Mouse (Mus musculus): ENCODE data around the gene Etfrf1.

Gene Etfrf1

DNA sequence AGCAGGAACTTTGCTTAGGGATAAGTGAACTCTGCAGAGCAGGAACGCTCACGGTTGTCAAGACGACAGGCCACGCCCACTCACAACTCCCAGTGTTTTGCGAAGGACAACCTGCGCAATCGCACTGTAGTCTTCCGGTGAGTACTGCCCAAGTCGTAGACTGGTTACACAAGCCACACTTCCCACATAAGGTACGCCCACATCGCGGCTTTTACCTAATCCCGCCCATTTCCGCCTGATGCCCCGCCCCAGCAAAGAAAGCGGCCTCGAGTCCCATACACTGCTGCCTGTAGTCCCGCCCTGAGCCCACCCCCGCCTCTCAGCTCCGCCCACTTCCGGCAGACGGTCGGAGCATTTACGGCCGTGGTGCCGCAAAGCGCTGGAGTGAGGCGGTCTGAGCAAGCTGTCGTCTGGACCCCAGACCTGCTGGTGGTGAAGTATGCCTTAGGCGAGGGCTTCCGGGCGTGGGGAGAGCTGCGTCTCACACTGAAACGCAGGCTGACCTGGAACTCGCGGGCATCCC is at the start of gene Etfrf1, which contains the start of gene Casc1:
Gene Etfrf1 (plus strand): TSS at position 319 of the 523 bp plus-strand sequence.
Gene Casc1 (minus strand): TSS at position 190 of the 523 bp plus-strand sequence.
- DNase-seq (ENCODE audit: low read depth, low spot score), result peak; percentile 99

DNA sequence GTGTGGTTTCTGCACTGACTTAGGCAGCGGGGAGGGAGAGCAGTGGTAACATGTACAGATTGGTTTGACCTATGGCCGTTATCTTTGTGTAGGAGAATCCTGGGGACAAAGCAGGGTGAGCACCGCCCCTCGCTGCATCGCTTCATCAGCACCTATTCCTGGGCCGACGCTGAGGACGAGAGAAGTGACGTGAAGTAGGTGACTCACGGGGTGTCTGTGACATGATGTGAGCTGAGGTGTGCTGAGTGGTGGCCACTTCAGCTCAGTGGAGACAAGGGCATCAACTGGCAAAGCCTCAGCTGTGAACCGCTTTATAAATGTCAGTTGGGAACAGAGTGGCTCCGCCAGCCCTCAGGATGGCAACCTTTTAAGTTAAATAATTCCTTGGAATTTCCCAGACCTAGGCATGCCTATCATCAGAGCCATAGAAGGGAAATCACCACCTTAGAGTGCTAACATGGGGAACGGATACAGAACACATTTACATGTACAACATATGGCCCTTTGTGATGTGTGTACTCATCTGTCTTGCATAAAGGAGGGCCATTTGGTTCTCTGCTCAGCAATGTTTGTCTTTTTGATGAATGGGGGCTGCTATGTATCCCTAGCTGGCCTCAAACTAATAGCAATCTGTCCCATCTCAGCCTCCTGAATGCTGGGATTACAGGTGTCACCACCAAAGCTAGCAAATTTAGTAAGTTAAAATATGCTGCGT is 38.9 kb upstream of the Etfrf1 start:
- DNase-seq (ENCODE audit: low read depth, low spot score), result no peak

DNA sequence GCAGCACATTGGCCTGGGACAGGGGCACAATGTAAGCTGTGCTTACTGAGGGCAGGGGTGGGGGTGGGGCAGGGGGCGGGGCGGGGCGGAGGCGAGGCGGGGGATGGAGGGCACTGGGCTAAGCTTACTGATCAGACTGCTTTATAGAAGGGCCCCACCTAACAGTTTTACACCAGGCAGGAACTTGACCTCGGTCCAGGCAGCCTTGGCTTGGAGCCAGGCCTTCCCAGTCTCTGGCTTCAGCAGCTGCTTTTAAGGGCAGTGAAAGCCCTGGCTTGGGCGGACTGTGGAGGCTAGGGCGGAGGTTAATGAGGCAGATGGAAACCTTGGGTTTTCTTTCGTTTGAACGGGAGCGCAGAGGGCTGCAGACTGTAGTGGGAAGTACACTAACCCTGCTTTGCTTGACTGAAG is 37.1 kb upstream of the Etfrf1 start:
- no peak for DNase-seq (ENCODE audit: low read depth, low spot score)

DNA sequence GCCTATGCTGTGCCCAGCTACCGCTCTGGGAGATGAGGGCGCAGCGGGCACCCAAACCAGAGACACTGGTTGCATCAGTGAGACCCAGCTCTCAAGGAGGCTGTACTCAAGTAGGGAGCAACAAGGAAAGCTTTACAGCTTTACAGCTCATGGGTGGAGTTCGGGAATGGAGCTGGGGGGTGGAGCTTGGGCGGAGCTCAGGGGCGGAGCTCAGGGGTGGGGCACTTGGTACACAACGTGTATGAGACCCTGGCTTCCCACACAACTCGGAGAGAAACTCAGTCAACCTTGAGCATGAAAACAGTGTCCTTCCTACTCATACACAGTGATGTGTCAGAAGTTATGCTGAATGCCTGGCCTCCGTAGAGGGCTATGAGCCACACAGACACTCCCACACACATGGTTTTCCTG is 35.4 kb upstream of the Etfrf1 start:
- DNase-seq (ENCODE audit: low read depth, low spot score), result no peak

DNA sequence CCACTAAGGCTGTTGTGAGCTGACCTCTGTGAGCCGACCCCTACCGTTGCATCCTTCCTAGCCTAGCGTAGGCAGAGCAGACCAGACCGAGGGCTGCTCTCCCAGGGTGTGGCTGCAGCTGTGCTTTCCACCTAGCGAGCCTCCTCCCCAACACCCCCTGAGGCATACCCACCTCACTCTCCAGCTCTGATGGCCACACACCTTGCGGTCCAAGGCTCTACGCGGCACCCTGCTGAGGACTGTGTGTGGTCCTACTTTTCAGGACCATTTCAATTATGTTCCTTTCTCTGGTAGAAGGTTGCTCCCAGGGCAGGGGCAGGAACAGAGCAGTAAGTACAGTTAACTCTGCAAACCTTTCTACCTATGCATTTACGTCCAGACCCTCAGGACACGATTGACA is 34.5 kb upstream of the Etfrf1 start:
- no peak for DNase-seq (ENCODE audit: low read depth, low spot score)

DNA sequence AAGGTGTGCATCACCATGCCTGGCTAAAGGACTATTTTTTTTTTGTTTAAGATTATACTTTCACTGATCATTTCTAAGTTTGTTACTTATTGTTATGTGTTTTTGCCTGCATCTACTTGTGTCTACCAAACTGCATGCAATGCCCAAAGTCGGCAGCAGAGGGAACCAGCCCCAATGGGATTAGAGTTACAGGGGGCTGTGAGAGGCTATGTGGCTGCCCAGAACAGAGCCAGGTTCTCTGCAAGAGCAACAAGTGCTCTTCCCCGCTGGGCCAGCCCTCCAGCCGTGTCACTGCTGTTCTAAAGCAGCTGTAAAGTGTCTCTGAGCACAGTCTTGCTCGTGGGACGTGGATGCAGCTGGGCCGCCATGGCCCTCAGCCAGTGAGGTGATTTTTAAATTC is 31.3 kb upstream of the Etfrf1 start:
- no peak for DNase-seq (ENCODE audit: low read depth, low spot score)

DNA sequence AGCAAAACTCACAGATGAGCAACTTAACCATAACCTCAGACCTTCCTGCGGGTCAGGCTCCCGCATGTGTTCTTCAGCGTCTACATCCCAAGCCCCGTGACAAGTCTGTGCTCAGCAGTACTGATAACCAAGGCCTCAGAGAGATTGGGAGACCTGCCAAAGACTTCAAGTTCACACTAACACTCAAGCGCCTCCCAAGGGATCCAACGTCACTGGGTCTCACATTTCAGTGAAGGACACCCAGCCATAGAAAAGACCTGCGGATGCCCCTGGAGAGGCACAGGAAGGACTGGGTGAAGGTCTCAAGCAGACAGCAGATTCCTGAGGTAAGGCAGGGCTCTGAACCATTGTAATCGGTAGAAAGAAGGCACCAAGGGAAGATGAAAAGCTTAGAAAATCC is 28.9 kb upstream of the Etfrf1 start:
- DNase-seq (ENCODE audit: low read depth, low spot score), result no peak

DNA sequence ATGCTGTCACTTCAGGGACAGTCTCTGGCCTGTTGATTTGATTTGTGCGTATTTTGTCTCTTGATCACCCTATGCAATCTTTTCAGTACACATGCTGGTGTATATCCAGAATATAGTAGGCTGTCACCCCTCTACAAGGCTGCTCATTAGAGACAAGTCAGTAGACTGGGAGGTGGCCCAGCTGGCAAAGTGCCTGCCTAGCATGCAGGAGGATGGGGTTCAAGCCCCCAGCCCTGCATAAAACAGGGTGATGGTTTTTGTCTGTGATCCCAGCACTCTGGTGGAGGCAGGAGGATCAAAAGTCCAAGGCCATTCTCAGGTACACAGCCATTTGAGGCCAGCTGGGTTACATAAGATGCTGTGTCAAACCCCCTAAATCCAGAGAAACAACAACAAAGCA is 24.8 kb upstream of the Etfrf1 start:
- no peak for DNase-seq (ENCODE audit: low read depth, low spot score)

DNA sequence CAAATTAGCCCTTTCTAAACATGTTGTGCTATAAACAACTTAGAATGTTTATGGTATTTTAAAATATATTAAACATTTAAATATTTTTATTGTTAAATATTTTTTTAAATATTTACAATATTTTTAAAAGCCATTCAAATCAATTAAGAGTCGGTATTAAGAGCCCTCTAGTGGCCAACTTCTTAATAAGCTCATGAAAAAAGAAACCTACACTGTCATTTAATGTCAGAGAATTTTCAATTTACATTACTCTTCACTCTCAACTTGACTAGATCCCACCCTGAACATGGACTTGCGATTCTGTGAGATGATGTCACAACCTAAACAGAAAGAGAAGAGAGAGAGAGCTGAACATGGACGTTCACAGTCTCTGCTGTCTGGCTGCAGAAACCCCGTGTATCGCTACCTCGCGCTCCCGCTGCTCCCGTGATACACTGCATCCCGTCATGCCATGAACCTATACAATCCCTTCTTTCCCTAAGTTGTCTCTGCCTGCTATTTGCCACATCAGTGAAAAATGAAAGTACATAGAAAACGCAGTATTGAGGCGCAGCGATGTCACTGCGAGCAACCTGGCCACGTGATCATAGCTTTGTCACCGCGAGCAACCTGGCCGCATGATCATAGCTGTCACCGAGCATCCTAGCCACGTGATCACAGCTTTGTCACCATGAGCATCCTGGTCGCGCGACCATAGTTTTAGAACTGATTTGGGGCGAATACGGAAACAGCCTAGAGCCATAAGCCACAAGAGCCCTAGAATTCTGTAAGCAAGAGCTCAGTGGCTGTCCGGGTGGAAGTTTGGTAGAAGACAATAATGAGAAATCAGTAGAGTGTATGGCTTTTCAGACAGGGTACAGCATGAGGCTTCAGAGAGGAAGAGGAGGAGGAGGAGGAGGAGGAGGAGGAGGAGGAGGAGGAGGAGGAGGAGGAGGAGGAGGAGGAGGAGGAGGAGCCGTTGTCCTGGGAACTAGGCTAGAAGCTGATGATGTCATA is 23.5 kb upstream of the Etfrf1 start:
- DNase-seq (ENCODE audit: low read depth, low spot score), result peak; percentile 26

DNA sequence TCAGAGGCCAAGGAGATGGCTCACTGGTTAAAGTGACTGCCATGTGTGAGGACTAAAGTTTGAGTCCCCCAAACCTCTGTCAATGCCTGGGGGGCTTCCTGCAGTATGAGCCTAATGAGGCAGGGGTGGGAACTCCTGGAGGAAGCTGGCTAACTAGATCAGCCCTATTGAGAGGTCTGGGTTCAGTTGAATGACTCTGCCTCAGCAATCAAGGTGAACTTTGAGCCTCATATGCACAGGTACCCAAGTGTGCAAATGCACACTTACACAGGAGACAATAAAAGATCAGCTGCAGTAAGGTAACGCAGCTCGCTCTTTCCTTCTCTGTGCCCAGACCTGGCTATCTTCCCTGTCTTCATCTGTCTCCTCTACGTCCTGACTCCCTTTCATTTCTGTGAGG is 17.9 kb upstream of the Etfrf1 start:
- no peak for DNase-seq (ENCODE audit: low read depth, low spot score)

DNA sequence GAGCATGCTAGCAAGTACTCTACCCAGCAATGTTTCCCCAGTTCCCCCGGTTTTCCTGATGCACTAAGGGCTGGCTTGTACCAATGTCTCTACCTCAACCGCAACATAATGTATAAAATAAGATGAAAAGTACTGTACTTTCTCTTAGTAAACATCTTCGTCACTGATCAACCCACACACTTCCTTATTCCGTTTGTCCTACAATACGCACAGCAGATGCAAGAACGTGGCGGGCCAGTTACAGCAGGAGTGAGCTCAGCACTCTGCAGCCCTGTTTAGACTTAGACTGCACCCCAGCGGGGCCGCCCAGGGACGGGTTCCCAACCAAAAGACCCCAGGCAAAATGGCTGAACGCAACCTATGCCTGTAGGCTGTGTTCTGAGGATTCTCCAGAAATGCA is 17.5 kb upstream of the Etfrf1 start:
- DNase-seq (ENCODE audit: low read depth, low spot score), result no peak

DNA sequence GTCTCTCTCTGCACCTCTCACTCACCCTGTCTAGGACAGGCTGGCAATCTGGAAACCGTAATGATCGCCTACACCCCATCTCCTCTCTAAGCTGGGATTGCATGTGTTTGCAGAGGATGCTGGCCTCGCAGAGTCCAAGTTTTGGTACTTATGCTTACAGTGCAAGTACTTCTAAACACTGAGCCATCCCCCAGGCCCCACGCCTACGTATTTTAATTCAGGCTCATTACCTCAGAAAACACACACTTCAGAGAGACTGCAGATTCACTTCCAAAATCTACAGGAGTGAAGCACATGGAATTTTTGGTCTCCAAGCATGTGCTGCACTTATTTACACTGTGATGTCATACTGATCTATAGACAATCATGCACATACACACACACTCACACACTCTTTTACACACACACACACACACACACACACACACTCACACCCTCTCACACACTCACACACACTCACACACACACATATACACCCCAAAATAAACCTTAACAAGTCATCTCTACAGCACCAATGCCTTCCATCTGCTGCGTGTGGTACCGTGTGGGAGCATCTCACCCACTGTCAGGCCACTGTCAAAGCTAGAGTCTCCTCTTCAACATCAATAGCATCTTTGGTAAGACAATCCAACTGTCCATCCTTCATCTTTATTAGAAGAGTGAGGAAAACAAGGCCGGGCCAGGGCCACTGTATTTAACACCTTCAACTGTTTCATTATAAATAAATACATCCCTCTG is 12.8 kb upstream of the Etfrf1 start:
- no peak for DNase-seq (ENCODE audit: low read depth, low spot score)

DNA sequence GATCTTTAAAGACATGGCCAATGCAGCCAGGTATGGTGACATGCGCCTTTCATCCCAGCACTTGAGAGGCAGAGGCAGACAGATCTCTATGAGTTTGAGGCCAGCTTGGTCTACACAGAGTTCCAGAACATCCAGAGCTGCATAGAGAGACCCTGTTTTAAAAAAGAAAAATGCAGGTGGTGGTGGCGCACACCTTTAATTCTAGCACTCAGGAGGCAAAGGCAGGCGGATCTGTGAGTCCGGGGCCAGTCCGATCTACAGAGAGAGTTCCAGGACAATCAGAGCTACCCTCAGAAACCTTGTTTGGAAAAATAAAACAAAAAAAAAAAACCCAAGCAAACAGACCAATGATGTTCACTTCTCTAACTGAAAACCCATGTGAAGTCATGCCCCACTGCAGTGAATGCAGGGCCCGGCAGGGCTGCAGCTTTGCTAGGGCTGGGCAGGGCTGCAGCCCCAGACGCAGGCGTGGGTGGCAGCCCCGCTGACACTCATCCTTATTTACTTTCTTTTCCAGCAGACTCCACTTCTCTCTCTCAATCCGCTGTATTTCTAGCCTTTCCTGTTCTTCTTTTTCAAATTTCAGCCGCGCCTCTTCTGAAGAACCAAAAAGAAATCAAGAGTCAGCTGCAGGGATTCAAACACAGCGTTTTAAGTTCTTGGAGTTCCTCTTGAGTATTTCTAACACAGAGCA is 8.4 kb upstream of the Etfrf1 start:
- no peak for DNase-seq (ENCODE audit: low read depth, low spot score)

DNA sequence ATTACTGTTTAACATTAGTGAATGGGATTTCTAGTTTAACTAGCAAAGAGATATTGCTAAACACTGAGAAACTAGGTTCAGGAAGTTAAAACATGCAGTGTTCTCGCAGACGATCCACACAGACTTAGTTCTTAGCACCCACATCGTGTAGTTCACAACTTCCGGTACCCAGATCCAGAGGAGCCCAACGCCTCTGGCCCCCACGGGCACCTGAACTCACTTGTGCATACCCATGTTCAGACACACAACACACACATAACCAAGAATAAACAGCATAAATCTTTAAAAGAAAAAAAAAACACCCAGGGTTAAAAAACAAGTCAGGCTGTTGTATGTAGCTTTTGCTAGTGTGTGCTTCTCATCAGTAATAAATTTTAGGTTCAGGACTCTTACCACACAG is 6.5 kb upstream of the Etfrf1 start:
- no peak for DNase-seq (ENCODE audit: low read depth, low spot score)

DNA sequence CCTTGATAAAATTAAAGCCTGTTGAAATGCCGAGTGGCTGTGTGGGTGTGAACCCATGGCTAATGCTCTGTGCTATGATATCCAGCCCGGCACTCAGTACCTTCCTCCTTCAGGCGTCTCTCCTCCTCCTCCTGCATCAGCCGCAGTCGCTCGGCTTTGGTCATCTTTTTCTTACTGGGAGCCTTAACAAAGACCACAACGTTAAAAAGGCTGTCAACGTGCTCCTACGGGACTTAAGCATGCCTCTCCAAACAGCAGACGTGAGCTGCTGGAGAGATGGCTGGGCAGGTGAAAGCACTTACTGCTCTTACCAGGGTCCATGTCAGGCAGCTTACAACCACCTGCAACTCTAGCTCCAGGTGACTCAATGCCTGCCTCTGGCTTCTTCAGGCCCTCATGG is 5.8 kb upstream of the Etfrf1 start:
- no peak for DNase-seq (ENCODE audit: low read depth, low spot score)

DNA sequence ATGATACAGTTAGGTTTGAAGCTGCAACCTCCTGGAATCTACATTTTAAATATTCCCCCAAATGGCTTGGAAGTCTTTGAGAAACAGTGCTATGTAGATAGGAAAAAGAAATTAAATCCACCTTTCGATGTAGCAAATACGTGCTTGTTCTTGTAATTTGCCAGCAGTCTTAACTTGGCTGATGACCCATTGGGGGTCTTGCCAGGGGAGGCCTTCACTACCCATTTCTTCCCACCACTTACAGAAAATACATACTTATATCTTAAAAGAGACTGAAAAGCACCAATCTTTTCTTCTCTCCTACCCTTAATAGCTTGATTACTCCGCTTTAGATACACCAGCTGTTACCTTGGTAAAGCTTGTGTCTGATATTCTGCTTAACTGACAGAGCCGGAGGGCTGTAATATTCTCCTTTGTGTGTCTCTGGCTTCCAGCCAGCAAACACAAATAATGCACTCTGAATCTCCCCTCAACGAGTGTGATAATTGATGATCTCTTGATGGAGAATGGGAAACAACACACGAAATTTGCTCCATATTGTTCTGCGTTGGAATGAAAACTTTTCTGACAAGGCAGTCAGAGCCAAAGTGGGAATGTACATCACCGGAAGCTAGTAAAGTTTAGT is 766 bp upstream of the Etfrf1 start:
- DNase-seq (ENCODE audit: low read depth, low spot score), result peak; percentile 8

DNA sequence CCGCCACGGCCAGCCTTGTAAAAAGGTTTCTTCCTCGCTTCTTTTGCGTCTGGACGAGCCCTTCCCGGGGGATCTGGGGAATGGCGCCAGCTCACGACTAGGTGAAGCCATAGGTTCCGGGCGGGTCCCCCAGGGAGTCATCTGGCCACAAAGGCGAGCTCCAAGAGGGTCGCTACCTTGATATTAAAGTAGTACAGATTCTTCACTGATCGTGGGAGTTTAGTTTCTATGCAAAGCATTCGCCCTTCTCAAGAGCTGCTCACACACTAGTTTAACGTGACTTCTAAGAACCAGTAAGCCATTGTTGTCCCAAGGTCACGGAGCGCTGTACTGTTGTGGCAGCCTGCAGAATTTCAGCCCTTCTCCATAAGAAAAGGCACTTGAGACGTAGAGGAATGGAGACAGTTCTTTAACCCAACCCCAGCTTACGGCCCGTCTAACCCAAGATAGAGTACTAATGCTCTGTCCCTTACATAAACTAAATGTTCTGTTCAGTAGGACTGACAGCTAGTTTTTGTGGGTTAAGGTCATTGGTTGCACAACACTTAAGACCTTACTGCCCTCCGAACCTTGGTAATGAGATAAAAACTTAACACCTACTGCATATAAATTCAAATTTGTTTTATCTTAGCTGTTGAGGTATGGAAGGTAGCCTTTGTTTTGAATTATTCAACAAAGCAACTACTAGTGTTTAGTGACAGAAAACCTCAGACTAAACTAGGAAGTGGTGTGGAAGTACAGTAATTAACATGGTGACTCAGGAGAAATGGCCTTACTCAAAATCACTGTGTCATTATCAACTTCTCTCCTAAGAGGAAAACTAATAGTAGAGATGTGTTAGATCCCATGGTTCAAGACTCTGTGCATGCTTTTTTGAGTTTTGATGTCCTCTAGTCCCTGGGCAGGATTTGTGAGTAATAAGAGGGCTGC is 707 bp downstream of the Etfrf1 start:
- peak; percentile 8 for DNase-seq (ENCODE audit: low read depth, low spot score)

DNA sequence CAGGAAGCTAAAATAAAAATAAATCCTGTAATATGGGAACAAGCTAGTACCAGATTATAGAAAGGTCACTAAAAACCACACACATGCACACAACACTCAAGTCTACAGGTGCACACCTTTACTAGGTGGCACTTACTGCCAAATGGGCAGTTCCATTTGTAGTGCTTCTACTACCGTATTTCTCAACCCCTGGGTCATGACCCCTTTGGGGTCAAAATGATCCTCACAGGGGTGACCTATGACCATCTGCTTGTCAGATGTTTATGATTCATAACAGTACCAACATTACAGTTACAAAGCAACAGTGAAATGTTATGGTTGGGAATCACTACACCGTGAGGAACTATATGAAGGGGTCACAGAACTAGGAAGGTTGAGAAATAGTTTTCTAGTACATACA is 3.0 kb downstream of the Etfrf1 start:
- DNase-seq (ENCODE audit: low read depth, low spot score), result no peak

DNA sequence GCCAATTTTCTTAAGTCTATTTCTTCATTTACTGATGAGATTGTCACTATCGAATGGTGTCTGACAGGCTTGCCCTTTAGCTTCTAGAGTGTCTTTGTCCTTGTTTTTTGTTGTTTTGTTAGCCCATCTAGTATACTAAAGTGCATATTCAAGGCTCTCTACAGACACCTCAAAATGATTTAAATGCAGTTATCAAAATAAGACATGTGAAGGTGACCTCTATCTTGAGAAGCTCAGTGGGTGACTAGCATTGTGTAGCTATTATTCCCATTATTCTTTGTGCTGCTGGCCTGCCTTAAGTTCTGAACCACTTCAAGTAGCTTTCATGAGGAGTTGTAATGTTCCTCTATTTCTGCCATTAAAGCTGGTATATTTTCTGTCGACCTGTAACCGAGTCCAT is 4.9 kb downstream of the Etfrf1 start:
- DNase-seq (ENCODE audit: low read depth, low spot score), result no peak

DNA sequence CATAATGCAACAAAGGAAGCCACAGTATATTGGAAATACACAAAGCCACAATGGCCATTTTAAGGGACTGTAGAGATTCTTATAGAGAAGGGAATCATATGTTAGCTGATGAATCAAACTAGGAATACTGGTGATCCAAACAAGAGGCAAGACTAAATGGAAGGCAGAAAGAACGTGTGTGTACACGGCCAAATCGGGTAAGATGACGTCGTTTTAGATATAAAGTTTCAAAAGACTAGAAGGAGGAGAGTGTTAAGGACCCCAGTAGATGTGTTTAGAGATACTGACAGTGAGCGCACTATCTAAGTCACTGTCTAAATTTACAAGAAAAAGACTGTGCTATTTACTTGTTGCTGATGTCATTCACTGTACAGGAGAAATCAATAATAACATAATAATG is 13.3 kb downstream of the Etfrf1 start:
- DNase-seq (ENCODE audit: low read depth, low spot score), result no peak

Measured in brain, embryonic 18.5 days (tissue).